Mouse (Mus musculus) left cerebral cortex, postnatal 10 days (tissue): ENCODE measurements at regions not wholly inside any gene's neighbourhood (a gene's known extent, or its start where the extent isn't known, plus 50 kb on each side); places are given as distances from the start of the nearest gene placed in this dataset.
A peak's percentile ranks its signal among the peaks of the same experiment; 100 is the strongest.

Source experiments
- DNase-seq, 2 experiments: peaks; one replicate each; pipeline ENCODE4 v3.0.0; 2021 to 2022; ENCODE audit warnings: low spot score in 2 of 2, mixed read lengths in 1 of 2; ENCODE audit errors: extremely low spot score in 1 of 2
- intact Hi-C: fragments of 180-260 bp; cut with DNase I; formaldehyde crosslinking; loops from one replicate; pipeline ENCODE4 v1.15.1; 2025

DNA sequence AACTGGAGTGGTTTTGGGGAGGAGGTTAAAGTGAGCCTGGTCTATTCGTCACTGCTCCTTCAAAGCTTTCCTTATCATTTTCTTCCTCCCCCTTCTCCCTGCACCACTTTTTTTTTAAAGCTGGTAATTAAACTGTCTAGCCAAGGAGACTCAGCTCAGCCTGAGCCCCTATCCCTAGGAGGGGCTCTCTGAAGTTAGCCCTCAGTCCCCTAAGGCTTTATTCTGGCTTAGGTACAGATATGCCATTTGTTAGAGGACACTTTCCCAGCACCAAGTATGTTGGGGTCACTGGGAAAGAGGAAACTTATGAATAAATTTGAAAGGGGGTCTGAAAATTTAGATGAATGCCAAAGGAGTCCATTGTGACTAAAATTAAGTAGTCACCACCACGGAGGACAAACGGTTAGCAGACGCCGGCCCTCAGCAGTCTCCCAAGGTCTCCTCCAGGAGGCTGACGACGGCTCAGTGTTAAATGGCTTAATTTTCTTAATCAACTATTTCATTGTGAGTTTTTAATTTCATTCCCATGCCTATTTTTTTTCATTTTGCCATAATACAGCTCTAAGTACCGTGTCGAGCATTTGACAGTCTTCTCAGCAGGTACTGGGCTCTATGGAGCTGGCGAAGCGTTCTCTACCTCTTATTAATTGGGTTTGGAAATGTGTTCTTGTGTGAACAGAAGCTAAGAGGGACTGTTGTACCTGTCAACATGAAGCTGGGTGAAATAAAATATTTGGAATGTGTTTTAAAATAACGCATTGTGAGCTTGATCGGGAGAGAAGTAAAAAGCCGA is 370.6 kb upstream of the Cited2 start:
- no peak for DNase-seq
- intact Hi-C loops, result no loop called here

DNA sequence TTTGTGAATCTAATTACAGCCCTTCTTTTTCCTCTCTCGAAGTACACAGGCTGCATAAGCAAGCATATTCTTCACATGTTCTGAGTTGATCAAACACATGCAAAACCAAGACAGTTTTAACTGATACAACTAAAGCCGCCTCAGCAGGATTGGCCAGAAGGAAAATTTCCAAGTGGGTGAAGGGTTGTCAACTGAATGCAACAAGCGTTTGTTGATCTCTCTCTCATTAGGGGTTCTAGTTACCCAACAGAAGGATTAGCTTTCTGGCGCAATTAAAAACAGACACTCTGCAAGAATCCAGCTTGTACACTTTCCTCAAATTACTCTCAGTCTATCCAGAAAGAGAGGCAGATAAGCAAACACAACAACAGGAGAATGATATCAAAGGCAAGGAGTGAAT is 367.5 kb upstream of the Cited2 start:
- DNase-seq, result no peak
- intact Hi-C loops, result no loop called here

DNA sequence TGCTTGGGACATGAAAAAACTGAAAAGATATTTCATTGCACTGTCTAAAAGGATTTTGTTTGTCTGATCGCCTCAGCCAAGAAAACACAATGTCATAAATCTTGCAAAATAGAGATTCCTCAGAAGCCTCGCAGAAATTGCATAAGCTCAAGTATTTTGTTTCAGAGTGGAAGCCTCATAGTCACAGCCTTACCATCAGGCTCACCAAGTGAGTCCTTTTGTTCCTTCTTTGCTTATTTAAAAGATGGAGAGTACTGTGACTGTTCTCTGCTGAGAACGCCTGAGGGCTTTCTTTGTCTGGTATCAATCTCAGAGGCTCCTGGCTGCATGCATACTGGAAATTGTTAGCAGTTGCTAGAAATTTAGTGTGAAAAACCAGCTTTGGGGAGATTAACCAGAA is 367.0 kb upstream of the Cited2 start:
- intact Hi-C loops, result no loop called here
- DNase-seq, result no peak

DNA sequence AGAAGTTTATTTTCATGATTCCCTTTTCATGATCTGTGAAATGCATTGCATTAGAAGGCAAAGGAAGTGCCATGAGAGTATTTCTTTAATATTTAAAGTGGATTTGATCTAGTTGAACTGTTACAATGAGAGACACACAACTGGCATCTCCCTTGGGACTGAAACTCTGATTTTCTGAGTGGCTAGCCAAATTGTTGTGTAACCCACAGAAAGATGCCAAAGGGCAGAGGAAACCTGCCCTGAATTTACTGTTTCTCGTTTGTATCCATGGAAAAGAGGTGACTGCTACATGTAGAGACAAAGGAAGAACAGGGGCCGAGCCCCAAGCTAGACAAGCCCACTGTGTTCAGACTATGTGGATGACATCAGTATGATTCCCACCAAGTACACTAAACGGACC is 360.4 kb upstream of the Cited2 start:
- intact Hi-C loops, result no loop called here
- no peak for DNase-seq

DNA sequence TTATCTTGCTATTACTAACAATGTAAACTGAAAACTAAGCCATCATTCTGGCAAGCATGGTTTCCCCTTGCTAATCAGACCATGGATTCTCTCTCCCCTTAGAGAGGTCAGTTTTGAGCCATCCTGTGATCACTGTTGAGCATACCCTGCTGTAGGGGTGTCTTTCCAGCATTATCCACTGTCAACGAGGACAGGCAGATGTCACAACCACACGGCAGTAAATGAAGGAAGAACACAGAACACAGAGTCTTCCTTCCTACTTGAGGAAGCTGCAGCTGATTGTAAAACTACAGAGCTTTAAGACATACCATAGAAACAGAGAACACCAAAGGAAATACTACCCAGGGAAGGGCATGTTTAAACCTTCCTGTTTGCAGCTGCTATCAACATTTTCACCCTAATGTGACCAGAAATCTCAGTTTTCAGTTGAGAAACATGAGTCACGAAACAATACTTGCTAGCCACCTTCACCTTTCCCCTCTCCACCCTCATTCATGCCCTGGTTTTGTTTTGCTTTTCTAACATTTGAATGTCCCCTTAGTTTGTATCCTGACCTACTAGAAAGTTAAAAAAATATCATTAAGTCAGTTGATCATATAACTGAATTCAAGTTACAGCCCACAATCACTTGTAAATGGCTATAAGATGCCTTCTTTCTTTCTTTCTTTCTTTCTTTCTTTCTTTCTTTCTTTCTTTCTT is 356.8 kb upstream of the Cited2 start:
- no peak for DNase-seq
- intact Hi-C loops, result no loop called here

DNA sequence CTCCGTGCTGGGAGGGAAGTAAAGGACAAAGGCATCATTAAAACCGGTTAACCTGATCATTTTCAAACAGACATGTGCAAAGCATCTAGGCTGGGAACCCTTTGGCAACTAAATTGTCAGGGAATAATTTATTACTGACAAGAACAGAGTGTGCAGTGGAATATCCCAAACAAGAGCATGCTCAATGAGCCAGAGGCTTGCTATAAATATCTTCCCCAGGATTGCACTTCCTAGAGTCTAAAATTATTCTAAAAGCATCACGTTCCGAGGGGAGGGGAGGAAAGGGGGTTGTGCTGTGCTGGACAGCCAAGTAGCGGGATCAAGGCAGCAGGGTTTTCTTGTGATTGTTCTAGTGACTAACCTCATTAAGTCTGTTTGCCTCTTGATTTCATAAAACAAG is 356.0 kb upstream of the Cited2 start:
- peak in 1 of 2 experiments; percentile 20 for DNase-seq
- intact Hi-C loops, result no loop called here

- DNase-seq, result no peak
- intact Hi-C loops, result no loop called here
Measured at GRCm38 (mm10) chr10:17367430-17367829, 355.6 kb upstream of the Cited2 start.

DNA sequence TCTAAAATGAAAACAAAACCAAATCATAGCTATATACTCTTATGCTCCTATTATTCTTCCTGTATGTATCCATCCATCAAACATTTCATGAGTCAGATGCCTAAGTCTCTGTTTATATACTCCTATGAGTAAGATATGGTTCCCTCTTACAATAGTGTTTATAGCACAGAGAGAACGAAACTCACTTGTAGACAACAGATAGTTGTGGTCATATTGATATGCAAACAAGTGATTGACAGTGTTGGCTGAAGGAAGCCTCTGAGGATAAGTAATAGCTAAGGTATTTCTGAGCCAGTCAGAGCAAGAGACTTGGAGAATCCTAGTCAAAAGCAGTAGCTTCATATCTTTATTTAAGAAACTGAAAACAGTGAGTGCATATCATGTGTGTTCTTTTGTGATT is 354.4 kb upstream of the Cited2 start:
- intact Hi-C loops, result no loop called here
- no peak for DNase-seq

GRCm38 (mm10) chr10:17372905-17373304 is 350.1 kb upstream of the Cited2 start:
- intact Hi-C loops, result no loop called here
- DNase-seq, result no peak

DNA sequence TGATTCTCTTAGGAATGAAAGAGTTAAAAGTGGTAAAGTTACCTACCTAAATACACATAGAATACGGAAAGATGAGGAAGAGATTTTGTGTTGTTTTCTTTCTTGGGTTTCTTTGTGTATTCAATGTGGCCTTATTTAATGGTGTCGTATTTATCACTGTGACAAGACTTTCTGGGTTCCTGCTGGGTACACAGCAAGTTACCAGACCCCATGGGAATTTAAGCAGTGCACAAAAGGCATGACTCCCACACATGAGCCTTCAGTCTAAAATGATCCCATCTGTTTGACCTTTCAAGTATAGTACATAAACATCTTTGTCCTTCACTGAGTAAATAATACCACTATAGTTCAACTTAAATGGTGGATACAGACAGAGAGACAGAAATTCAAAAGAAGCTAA is 349.0 kb upstream of the Cited2 start:
- DNase-seq, result no peak
- intact Hi-C loops, result no loop called here

DNA sequence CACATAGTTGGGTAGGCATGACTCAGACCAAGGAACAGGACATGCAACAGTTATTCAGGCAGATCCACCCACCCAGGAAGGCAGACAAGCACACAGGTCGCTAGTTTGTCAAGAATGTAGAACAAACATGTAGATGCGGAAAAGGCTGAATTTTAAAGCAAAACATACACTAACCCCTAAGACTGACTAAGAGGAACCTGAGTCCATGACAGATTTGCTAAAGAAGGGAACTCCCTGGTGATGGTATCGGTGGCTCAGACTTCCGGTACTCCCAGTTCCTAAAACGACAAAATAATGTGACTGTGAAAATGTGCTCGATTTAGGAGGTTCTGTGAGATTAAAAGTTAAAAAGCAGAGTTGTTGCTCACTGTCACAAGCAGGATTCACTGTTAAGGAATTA is 340.0 kb upstream of the Cited2 start:
- intact Hi-C loops, result no loop called here

GRCm38 (mm10) chr10:17385181-17385580 is 337.8 kb upstream of the Cited2 start:
- intact Hi-C loops, result no loop called here
- DNase-seq, result no peak

More for the DNA sequence above, 340.0 kb upstream of the Cited2 start:
- no peak for DNase-seq

GRCm38 (mm10) chr10:17387296-17387695 is 335.7 kb upstream of the Cited2 start:
- peak in 1 of 2 experiments; percentile 11 for DNase-seq
- intact Hi-C loops, result no loop called here

DNA sequence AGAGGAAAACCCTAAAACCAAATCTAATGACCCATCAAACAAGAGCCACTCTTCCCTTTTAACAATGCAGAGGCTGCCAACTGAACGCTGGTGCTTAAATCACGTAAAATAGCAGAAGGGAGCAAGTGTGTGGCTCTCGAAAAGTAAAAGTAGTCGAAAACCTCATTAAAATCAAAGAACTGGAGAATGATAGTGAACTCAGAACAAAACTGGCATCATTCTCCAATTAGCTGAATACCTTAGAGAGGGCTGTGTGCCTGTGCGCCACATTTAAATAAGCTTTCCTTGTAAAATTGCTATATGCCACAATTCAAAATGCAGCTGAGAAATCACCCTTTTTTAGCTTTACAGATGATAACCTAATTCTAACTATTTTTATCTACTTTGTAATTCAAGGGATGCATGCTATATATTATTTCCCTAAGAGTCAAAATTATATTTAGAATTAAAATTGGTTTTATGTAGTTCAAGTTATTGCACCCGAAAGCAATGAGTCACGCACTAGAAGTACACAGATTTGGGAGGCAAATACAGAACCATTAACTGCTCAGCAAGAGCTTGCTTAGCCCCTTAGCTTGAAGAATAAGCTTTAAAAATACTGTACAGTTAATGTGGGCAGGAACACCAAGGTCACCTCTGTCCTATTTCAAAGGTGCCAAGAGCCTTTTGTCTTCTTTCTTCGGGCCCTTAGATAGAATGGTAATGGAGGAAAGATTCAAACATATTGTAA is 327.4 kb upstream of the Cited2 start:
- DNase-seq, result no peak
- intact Hi-C loops, result no loop called here

DNA sequence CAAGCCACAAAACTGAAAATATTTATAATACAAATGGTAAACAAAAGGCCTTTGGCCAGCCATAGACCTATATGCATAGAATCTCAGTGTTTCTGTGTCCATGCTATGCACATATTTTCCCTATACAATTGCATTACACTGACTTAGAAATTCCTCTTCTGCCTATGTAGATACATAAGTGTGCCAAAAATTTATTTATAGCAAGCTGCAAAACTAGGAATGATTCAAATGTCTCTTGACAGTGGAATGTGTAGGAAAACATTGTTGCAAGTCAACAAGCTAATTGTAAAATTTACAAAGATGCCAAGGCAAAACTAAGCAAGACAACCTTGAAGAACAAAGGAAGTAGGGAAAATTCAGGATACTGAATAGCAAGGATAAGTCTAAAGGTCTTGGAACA is 319.1 kb upstream of the Cited2 start:
- DNase-seq, result no peak
- intact Hi-C loops, result no loop called here

- intact Hi-C loops, result no loop called here
Measured at GRCm38 (mm10) chr10:17407854-17408606, 315.0 kb upstream of the Cited2 start.

GRCm38 (mm10) chr10:17408781-17409180 is 314.2 kb upstream of the Cited2 start:
- no peak for DNase-seq
- intact Hi-C loops, result no loop called here

More at GRCm38 (mm10) chr10:17407854-17408606, 315.0 kb upstream of the Cited2 start:
- no peak for DNase-seq

DNA sequence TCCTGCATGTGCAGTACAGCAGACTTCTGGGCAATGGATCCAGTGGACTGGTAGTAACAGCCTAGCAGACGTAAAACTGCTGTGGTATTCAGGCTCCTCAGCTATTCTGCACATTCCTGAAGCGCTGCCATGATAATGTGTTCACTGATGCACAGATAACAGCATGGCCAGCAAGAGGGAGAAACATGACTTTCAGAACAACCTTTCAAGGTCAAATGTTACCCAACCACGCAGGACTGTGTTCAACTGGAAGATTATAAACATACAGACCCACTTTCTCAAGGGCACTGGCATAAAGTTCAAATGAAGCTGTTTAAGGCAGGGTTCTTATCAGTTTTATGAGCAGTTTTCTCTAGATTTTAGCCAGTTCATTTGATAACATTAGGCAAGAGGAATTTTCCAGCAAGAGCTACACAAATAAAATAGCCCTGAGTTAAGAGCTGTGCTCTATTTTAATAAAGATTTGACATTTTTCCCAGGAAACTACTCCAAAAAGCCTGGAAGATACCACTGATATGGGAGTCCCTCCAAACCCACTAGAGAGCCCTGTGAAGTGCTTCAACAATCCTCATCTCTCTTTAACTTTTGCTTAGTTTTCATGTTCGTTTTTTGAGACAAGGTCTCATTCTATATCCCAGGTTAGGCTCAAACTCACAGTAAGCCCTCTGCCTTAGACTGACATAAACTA is 311.6 kb upstream of the Cited2 start:
- intact Hi-C loops, result no loop called here
- DNase-seq, result no peak

GRCm38 (mm10) chr10:17415112-17415511 is 307.9 kb upstream of the Cited2 start:
- no peak for DNase-seq
- intact Hi-C loops, result no loop called here
